Mouse (Mus musculus) G1E (cell line): ENCODE results near the gene Prlh.

Experiments used
- CTCF ChIP-seq: IDR thresholded peaks from 2 replicates; pipeline ENCODE4 v1.5.1; 2012; ENCODE audit warnings: low read depth, low read length, inconsistent platforms, mixed read lengths
- GATA1 ChIP-seq: IDR thresholded peaks from 2 replicates; pipeline ENCODE4 v1.6.1; 2012; ENCODE audit warnings: borderline replicate concordance, low read length, inconsistent platforms, mixed read lengths
- POLR2AphosphoS5 ChIP-seq: IDR thresholded peaks from 2 replicates; pipeline ENCODE4 v1.6.1; 2012; ENCODE audit warnings: low read depth, low read length, inconsistent platforms; ENCODE audit not compliant: insufficient replicate concordance
- TAL1 ChIP-seq: conservative IDR thresholded peaks from 2 replicates; pipeline ENCODE4 v1.6.1; 2012; ENCODE audit warnings: low read depth, low read length, inconsistent platforms, mixed read lengths

DNA sequence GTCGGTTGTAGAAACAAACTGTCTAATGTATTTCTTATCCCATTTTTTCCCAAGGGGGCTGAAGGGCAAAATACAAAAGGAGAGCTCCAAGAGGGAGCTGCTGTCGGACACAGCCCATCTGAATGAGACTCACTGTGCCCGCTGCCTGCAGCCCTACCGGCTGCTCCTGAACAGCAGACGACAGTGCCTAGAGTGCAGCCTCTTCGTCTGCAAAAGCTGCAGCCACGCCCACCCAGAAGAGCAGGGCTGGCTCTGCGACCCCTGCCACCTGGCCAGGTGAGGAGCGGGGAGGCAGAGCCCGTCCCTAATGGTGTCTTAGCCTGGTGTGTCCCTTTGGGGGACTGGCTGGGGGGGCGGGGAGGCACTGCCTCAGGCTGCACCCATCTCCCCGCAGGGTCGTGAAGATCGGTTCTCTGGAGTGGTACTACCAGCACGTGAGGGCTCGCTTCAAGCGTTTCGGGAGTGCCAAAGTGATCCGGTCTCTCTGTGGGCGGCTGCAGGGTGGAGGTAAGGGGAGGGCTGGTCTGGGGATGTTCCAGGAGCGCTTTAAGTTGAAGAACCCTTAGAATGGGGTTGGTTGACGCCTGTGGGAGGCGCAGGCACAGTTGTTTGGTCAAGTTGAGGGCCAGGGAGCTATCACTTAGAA is 24.9 kb upstream of the Prlh start:
- TF ChIP-seq CTCF (no peak), POLR2AphosphoS5 (no peak), GATA1 (no peak), TAL1 (no peak)
